Mouse (Mus musculus) adipocyte (in vitro differentiated cells): ENCODE measurements around the gene Nat9.

Experiments
- DNase-seq: peaks from one replicate; pipeline ENCODE4 v3.0.0-alpha.2; 2016; ENCODE audit warnings: low spot score

Nat9 gene

DNA sequence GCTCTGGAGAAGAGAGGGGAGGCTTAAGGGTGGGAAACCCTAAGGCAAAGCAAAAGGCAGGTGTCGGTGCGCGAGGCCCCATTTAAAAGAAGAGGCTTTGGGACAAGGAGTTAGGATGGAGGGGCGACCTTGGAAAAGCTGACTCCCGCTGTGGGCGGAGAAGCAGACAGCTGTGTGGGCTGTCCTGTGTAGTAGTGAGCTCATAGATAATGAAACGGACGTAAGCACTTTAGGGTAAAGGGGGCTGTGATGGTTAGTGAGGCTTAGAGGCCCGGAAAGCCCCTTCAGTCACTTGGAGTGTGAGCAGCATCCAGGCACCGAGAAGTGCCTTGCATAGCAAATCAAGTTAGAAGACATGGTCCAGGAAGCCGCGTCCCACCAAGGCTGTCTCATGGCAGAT lies at the start of gene Nat9:
TSS of gene Nat9 (minus strand) at position 167 of the 400 bp plus-strand sequence.
- DNase-seq: no peak

GRCm38 (mm10) chr11:115236570-115236969 lies 48.9 kb upstream of the Nat9 start:
- no peak for DNase-seq

- DNase-seq: no peak
Observed at GRCm38 (mm10) chr11:115234320-115235044, 46.8 kb upstream of the Nat9 start.

- DNase-seq: no peak
Observed at GRCm38 (mm10) chr11:115233526-115234290, 46.0 kb upstream of the Nat9 start.

DNA sequence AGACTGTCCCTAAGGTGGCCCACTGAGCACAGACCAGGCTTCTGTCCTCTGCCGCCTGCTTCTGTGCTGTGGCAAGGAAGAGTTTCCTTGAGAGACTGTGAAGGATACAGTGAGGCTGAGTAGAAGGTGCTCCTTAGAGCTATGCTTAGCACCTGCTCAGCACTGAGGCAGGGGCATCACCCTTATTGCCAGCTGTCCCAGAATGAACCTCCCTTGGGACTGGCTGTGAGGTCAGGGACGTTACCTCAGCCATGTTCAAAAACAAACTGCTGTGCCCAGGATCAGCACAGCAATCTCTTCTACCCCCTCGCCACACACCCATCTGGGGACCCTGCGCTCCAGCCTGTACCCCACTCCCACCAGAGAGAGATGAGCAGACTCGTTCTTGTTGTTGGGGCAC lies 45.2 kb upstream of the Nat9 start:
- DNase-seq: no peak

DNA sequence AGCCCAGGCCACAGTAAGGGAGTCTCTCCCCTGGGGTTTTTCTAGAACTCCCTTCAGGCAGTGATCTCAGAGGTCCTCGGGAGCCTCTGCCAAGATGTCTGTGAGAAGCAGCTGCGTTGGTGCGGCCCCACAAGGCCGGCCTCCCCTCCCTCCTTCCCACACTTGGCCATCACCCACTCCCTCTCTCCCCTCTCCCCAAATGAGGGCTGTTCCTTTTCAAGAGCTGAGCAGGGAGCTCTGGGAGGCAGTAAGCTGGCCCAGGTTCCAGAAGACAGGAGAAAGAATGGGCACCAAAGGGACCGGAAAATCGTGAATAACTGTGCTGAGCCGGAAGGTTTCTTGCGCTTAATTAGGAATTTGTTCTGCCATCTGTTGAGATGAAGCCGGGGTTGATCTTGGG lies 44.3 kb upstream of the Nat9 start:
- no peak for DNase-seq

DNA sequence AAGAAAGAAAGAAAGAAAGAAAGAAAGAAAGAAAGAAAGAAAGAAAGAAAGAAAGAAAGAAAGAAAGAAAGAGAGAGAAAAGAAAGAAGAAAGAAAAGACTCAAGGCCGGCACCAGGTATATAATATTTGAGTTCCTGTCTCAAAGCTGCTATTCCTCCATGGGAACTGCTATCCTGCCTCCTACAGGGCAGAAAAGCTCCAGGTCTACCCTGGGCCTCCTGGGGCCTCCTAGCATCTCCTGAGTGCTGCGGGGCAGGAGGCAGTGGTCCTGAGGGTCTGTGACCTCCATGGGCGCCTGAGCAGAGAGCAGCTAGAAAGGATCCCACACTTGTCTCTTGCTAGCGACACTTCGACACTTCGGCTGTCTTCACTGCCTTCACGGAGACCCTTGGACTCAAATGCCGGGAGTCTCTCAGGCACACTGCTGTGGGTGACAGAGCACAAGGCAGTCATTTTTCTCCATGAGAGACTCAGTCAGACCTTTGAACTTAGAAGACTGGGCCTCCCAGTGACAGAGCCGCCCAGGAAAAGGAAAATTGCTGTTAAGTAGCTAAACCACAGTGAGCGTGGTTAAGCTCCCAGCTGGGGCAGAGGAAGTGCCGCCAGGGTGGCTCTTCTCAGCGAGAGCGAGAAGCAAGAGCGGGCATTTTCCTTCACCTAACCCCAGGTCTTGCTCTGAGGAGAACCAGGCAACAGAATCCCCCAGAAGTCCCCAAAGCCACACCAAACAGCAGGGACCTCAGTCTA lies 43.7 kb upstream of the Nat9 start:
- no peak for DNase-seq

DNA sequence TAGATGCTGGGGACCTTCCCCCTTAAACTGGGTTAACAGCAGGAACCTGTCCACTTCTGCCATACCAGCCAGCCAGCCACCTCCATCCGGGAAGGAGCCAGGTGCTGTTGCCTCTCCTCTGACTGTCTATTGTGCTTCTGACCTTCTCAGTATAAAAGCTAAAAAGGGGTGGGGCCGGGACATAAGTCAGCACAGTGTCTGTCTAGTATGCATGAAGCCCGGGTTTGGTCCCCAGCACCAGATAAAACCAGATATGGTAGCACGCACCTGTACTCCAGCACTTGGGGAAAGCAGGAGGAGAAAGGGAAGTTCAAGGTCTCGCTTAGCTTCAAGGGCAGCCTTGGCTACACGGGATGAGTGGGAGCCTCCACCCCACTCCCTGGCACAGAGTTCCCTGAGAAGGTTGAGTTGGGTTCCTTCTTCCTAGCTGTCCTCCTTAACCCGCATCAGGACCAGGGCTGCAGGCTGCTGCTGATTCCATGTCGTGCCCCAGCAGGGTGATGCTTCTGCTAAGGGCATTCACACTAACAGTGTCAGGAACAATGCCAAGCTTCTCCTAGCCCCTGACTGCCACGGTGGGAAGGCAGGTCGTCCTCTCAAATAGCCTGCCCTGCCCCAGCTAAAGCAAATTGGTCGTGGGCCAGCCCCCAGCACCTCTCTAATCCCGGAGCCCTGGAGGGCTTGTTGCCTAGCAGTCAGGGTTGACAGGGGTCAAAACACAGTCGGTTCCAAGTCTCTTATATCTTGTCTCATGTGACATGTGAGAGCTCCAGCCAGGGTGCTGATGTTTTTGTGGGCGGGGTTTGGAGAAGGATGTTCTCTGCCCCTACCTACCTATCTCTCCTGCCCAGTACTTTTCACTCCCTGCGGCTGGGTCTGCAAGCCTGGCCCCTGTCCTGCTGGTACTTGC lies 41.6 kb upstream of the Nat9 start:
- no peak for DNase-seq

GRCm38 (mm10) chr11:115228430-115228829 lies 40.8 kb upstream of the Nat9 start:
- DNase-seq: peak; percentile 33

DNA sequence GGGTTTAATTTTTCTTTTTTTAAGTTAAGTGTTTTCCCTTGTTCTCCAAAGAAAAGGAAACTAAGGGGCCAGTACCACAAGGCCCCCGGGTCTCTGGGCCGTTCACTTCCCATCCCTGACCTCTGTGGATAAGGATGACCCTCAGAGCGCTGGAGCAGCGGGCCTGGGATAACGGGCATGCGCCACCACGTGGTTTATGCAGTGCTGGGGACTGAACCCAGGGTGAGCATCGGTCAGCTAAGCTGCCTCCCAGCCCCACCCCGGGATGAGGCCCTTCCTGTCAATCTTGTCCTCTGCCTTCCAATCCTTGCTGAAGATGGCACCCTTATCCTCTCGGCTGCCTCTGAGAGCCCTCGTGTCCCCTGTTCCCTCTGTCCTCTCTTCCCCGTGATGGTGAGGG lies 40.0 kb upstream of the Nat9 start:
- no peak for DNase-seq

GRCm38 (mm10) chr11:115226811-115227491 lies 39.3 kb upstream of the Nat9 start:
- DNase-seq: no peak

GRCm38 (mm10) chr11:115225301-115225700 lies 37.6 kb upstream of the Nat9 start:
- DNase-seq: no peak

DNA sequence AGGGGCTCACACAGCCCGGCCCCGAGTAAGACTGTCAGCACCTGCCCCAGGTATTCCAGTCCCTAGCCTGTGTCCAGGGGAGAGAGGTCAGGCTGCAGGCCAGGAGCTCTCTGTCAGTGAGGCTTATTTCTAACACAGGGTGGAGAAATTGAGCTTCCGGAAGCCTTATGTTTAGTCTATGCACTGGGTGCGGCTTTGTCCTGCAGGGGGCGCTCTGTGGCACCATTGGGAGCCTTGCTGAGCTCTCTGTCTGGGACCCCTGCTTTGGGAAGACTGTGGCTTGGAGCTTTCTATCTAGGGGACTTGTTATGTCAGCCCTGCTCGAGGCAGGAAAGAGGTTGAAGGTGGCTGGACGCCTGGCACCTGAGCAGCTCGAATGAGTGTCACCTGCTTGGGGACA lies 37.2 kb upstream of the Nat9 start:
- DNase-seq: peak; percentile 57

DNA sequence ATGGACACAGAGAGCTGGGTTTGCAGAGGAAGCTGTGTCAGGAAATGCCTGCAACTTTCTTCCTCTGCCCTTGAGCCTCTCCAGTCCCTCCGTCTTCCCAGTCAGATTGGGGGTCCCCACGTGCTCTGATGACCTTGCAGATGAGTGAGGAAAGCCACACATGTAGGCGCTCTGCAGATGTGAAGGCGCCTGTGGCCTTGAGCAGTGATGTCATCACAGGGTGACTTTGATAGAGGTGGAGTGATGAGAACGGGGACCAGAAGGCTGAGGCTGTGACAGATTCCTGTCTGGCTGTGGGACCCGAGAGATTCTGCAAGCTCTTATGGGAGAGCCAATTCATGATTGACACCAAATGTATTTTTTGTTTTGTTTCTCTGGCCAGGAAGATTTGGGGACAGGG lies 36.2 kb upstream of the Nat9 start:
- DNase-seq: no peak

- DNase-seq: no peak
Observed at GRCm38 (mm10) chr11:115223451-115223850, 35.8 kb upstream of the Nat9 start.

GRCm38 (mm10) chr11:115222570-115222969 lies 34.9 kb upstream of the Nat9 start:
- no peak for DNase-seq

GRCm38 (mm10) chr11:115222077-115222476 lies 34.4 kb upstream of the Nat9 start:
- no peak for DNase-seq

GRCm38 (mm10) chr11:115219685-115220084 lies 32.0 kb upstream of the Nat9 start:
- no peak for DNase-seq

DNA sequence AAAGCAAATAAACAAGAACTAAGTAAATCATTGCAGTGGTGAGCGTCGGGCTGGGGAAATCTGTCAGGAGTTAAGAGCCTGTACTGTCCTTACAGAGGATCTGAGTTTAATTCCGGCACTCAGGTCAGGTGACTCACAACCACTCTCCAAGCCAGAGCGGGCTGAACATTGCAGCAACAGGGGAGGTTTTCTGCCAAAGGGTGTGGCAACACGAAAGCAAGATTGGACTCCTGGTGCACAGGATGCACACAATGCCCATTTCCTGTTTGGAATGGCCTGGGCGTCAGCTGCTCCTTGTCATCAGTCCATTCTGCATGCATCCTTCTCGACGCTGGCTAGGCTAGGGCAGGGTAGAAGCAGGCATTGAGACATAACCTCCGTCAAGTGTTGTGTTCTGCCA lies 31.6 kb upstream of the Nat9 start:
- peak; percentile 82 for DNase-seq

- DNase-seq: no peak
Observed at GRCm38 (mm10) chr11:115217439-115218410, 30.1 kb upstream of the Nat9 start.
